Mouse (Mus musculus) left cerebral cortex, adult 9 months (tissue): Measurements from ENCODE around the gene Fam189a2.
A peak's percentile ranks its signal among the peaks of the same experiment; 100 is the strongest.

Experiments used
- DNase-seq, 2 experiments: peaks; one replicate each; pipeline ENCODE4 v3.0.0; 2022; ENCODE audit warnings: low spot score in 2 of 2

Gene Fam189a2

DNA sequence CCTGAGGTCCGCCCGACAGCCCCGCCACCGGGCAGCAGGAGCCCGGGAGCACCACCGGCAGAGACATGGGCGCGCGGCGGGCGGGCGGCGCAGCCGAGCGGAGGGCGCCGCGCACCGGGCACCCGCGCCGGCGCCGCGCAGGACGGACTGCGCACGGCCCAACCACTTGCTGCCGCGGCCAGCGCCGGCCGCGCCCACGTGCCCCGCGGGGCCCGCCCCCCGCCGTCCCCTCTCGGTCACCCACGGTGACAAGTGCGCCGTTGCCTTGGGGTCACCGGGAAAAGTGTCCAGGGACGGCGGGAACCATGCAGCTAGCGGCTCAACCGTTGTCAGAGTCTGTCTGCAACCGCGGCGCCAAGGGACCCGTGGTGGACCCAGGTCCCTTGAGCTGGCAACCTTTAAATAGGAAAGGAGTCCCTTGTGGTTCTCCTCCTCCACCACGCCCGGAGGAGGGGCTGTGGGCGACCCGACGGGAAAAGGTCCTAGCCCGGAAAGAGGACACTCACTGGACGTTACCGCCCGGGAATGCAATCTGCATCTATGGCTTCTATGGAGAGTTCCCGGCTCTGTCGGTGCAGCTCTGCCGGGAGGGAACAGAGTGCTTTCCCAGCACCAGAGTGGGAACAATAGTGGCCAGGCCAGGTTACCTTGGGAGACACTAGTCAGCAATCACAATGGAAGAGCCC, at the start of gene Fam189a2:
Gene Fam189a2 (minus strand): TSS at position 149 of the 686 bp plus-strand sequence.
- no peak for DNase-seq

DNA sequence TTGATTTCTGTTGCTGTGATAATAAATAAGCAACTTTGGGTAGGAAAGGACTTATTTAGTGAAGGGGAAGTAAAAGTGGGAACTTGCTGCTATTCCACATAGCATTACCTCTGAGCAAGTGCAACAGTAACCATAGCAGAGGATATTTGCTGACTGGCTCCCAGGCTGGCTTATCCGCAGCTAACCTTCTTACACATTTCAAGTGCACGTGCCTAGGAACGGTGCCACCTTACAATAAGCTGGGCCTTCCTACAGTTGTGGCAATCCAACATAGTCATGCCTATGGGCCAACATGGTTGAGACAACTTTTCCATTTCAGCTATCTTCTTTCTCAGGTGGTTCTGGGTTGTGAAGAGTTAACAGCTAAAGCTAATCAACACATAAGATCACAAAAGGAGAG, 46.8 kb upstream of the Fam189a2 start:
- DNase-seq: no peak

DNA sequence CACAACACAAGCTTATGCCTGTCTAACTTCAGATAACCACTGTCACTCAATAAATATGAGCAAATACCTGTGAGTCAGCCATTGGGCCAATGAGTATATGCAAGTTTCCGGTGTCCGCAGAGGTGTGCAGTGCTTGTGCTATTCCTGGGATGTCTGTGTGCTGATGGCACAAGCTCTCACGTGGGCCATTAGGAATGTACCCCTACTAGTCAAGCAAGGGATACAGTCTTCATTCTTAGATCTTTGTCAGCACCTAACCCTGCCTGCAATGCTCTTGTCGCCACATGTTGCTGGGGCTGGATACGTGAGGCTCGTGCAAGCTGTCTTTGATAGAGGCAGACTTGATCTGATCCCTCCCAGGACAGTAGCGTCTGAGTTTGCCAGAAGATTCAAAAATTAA, 45.7 kb upstream of the Fam189a2 start:
- DNase-seq: no peak

DNA sequence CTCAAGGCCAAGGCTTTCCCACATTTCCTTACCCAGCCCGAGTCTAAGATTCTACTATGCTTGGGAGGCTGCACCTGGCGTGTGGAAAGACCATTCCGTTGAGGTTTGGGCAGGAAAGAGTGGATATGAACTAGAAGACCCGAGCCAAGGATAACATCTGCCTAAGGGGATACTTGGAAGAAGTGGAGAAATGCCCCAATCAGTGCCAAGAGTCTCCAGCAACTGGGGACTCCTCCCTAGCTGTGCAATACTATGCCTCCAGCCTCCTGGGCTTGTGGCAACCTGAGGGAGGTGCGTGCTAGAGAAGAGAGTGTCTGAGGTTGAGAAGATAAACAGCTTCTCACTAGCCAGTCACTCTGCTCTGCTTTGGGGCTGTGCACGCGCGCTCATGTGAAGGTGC, 45.1 kb upstream of the Fam189a2 start:
- DNase-seq: no peak

DNA sequence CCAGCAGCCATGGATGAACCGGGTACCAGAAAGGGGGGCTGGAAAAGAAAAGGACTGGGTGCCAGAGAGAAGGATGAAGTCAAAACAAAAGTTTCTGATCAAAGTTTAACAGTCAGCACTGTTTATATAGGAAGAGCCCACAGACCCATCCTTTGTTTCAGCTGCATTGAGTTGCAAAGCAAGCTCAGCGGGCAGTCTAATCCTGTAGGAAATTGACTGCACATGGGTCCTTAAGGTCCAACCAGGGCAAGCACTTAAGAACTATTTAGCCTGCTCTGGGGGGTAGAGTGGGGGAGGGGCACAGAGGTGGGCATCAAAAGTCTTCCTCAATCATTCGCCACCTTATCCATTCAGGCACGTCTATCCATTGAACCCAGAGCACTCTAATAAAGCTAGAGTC, 42.3 kb upstream of the Fam189a2 start:
- DNase-seq: no peak

DNA sequence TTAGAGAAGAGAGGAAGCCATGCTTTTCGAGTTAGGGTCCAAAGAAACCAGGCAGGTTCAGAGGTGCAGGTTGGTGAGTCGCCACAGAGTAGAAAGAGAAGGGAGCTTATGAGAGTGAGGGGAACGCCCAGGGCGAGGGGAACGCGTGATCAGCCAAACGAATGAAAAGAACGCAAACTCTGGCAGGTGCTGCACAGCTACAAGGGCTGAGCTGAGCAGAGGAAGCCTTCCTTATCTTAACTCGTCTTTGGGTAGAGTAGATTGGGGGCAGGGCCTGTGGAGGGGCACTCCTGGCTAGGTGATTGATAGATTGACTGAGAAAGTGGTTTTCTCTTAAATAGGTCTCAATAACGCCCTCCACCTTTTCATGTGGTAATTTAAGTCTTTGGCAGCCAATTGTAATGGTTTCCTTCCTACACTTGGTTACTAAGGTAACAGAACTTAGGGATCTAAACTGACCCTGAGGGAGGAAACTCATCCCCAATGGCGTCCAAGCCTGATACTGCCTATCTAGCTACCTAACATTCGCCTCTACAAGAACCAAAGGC, 33.6 kb upstream of the Fam189a2 start:
- no peak for DNase-seq

DNA sequence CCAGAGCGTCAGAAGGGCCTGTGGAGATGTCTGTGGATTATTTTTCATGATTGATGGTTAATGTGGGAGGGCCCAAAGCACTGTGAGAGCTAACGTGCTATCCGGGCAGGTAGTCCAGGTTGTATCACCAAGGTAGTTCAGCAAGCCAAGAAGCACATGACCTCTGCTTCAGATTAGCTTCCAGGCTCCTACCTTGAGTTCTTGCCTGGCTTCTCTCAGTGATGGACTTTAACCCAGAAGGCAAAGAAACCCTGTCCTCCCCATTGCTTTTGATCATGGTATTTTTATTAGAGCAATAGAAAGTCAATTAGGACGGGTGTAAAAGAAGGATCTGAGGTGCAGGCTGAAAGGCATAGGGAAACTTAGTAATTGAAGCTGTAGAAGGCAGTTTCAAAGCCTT, 32.8 kb upstream of the Fam189a2 start:
- DNase-seq: no peak

DNA sequence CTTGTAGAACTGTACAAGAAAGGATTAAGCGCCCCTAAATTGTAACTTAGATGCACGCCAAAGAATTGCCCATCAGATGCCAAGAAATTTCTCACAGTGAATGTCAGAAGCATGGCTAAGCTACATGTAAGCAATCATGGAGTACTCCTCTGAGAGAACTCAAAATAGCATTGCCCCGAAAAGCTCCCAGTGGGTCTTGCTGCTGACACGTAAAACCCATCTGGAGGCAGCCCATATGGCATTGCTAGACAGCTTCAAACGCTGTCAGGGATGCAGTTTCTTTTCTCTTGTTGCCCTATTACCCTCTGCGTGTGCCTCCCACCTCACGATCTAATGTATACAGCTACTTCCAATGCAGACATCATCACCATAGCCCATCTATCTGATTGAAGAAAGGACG, 28.0 kb upstream of the Fam189a2 start:
- no peak for DNase-seq

DNA sequence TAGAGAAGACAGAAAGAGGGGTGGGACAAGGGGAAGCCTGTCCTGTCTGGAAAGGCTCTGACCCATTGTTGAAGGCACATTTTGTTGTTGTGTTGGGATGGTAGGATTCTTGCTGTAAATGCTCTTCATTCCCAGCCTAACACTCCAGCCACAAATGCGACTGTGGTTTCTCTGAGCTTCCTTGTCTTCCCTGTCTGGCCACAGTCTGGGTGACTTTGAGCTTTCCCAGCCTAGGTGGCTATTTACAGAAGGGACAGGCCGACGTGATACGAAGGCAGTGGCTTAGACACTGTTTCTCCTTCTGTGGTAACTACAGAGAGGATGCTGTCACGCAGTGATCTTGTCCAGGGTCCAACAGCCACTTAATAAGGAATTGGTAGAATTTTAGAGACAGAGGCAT, 27.2 kb upstream of the Fam189a2 start:
- no peak for DNase-seq

DNA sequence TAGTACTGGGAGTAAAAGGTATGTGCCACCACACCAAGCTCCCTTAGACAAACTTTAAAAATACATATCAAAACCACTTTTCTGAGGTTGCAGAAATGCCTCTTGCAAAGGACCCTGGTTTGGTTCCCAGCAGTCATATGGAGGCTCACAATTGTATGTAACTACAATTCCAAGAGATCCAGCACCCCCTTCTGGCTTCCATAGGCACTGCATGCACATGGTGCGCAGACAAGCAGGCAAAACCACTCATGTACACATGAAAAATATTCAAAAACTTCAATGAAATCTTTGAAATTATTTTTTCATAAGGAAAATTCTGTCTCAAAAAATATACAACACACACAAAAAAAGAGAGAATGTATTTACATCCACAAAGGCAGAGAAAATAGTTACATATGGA, 26.1 kb upstream of the Fam189a2 start:
- no peak for DNase-seq

DNA sequence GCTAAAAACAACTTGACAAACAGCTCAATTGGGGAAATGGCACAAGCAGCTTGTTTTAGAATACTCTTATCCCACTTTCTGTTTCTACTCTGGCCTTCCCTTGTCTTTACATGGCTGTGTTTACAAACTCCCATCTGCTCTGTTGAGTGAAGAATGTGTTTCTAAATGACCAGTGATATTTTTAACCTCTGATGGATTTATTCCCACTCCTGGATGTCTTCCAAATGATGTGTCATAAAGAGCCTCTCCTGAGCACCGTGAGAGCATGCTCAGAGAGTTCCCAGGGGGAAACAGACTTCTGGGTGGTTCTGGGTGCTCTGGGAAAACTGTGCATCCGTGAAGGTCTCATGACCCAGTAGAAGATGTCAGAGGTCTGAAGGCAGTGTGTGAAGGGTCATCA, 24.1 kb upstream of the Fam189a2 start:
- peak in 1 of 2 experiments; percentile 7 for DNase-seq

DNA sequence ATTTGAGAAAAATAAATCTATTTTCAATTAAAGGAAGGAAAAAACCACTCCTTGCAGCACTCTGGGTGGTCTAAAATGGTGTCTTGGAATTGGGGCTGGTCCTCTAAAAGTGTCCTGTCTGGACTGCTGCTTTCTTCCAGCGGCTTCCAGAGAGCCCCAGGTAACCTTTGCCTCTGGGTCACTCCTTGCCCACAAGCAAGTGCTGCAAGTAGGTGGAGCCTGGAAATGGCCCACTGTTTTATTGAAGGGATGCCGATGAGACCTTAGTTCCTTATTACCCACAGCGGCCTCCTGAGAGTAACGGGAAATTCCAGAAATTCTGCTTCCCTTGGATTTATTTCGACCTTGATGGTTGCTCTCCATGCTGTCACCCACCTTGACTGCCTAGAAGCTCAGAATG, 23.4 kb upstream of the Fam189a2 start:
- no peak for DNase-seq

DNA sequence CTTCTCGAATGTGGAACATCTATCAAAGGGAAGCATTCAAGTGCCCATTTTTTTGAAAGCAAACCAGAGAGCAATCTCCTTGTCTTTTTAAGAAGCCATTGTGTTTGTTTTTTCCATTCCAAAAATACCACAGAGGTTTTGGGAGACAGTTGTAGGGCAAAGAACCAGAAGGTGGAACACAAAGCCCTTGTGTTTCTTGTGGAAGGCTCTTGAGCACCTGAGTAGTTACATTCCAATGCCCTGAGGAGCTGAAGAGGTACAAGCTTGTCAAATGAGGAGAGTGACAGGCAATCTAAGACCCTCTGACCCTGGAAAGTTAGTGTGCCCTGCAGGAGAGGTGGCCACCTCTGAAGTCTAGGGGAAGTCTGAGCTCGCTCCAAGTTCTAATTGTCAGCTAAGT, 19.7 kb upstream of the Fam189a2 start:
- no peak for DNase-seq

DNA sequence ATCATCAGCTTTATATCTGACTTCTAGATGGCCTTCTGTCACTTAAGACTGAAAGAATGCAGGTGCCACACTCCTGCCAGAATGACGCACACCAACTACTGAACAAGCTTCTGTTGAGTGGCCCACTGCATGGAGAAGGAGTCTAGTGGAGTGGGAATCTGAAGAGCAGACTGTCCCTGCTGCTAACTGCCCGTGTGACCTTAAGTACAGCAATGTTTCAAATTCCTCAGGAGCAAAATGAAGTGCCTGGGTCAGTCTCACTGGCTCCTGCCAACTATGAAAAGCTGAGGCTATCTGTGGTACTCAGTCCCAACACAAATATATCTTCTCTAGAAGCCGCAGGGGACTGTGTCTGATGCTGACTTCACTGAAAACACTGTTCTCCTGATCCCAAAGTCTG, 18.5 kb upstream of the Fam189a2 start:
- no peak for DNase-seq

DNA sequence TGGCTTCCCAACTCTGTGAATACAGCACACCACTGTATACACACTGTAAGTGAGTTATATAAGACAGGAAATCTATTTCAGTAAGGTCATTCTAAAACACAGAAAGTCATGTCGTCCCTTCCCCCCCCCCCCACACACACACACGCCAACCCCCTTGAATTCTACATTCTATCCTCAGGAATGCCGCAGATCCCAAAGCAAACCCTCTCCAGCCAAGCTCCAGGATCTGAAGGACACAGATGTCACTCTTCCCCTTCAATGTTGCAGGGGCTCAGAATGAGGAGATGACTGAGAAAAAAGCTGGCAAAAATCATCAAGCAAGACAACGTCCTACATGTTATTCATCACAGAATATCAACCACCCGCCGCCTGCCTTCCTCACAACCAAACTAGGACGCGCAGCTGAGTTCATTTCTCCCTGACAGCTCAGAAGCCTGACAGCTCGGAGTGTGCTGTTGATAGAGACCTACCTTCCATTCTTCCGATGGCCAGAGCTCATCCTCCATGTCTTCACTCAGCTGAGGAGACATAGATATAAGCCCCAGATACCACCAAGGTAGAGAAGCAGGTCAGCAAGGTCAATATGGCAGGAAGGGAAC, 15.7 kb upstream of the Fam189a2 start:
- no peak for DNase-seq

DNA sequence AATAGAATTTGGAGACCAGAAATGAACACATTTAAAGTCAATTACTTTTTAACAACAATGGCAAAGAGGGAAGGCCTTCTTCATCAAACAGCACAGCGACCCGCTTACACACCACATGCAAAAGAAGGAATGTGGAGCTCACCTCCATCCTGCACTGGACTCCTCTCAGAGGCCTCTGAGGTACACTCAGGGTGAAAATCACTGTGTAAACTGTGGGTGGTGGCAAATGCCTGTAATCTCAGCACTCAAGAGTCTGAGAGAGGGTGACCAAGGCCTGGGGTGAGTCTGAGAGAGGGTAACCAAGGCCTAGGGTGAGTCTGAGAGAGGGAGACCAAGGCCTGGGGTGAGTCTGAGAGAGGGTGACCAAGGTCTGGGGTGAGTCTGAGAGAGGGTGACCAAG, 11.6 kb upstream of the Fam189a2 start:
- no peak for DNase-seq

DNA sequence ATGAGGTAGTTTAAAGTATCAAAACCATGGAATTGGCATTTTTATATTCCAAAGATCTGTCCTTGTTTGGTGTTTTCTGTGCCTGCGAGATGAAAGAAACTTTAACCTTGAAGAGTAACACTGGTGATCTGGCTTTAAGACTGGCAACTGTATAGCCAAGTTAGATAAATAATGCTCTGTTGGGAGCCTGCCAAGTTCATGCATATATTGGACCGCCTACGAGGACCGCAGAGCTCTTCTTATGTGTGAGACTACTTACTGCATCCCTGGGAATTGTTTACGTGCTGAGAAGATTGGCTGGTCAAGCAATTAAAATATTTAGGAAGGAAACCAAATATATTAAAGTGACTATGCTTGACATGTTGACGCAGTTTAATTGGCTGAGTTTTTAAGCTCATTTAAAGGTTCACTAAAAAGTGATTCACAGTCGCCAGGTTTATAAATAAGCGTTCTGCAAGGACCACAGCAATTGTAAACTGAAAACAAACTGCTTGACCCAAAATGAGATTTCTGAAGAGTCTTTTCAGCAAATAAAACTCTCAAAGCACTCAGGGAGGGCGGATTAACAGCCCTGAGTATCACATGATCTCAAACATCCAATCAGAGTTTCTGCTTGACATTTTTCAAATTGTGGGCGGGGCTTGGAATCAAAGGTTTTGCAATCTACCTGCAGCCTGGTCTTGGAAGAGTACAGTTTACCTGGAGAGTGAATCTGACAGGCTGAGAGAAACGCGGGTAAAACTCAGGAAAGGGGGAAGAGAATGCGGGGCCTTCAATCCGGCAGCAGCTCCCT, 8.4 kb upstream of the Fam189a2 start:
- DNase-seq: no peak

DNA sequence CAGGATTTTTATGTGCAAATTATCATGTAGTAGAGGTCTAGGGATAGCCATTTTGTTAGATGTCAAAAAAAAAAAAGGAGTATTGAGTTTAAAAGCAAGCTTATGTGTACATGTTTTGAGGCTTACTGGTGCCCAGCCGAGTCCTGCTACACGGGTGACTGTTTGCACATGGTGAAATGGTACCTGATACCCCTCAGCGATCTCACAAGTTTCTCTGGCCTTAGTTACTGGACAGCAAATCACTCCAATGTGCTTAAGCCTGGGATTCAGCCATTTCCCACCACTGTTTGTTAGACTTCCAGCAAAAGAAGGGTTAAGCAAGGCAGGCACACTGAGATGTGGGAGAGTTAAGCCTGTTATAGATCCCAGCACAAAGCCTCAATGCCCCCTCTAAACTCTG, 3.5 kb upstream of the Fam189a2 start:
- no peak for DNase-seq

DNA sequence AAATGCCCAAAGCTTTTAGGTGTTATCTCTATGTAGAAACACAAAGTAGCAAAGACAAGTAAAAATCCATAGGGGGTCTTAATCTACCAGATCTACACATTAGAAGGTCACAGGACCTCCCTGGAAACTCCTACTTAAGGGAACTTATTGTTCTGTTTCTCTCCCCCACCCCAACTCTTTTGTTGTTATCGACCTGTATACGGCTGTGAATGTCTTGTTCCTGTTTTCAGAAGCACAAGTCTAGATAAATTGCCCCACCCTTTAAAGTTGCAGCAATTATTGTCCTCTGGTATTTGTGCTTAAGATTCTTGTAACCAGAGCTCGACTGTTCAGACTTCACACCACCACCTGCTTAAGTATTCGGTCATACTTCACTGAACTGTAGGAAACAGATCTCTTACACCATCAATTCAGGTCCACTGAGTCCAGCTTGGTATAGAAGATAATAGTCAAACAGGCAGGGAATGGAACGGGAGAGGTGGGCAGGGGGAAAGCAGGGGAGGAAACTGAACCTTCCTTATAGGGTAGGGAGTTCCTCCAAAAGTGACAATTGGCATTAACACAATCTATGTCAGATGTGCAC, 1.9 kb upstream of the Fam189a2 start:
- DNase-seq: no peak

DNA sequence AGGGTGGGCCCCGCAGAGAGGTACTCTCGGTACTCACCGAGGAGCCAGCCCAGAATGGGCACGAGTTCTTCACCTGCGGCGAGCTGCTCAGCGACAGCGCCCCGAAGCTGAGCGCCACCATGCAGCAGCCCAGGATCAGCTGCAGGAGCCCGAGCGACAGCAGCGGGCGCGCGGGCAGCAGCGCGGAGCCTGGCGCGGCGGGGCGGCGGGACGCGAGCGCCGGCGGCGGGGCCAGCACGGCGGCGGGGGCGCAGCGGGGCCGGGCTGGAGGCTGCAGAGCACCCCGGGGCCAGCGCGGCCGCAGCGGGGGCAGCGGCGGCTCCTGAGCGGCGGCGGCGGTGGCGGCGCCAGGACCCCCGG, 328 bp downstream of the Fam189a2 start:
- DNase-seq: no peak

DNA sequence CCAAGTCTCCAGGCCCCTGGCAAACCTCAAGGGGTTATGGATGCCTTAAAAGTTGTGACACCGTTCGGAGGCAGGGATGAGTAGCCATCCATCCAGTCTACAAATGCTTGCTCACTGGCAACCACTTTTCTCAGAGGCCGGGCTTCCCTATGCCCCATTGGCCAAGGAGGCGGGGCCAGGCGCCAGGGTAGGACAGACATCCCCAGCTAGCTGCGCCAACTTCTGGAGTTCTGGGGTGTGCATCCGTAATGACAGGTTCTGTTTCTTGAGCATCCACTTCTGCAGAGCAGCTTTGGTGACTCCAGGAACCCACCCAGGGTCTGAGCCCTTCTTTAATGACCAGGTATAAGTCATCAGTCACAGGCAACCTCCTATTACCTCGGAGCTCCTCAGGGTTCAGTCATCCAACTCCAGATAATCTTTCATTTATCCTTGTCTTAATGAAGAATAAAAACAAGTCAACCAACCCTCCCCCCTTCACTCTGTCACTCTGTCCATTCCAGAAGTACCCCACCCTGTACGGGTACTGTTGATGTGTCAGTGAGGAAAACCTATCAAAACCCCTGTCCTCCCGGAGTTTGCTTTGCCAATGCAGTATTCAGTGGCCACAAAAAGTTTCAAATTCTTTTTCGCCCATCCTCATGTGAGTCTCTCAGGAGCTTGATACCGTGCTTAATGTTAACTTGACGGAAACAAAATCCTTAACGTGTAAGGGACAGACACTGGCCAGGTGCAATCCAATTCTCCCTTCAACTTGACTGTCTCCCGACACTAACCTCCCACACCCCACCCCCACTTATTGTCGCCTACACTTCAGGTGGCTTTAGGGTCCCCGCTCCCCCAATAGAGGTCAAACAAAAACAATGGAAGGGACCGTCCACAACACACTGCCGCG, 956 bp downstream of the Fam189a2 start:
- no peak for DNase-seq

DNA sequence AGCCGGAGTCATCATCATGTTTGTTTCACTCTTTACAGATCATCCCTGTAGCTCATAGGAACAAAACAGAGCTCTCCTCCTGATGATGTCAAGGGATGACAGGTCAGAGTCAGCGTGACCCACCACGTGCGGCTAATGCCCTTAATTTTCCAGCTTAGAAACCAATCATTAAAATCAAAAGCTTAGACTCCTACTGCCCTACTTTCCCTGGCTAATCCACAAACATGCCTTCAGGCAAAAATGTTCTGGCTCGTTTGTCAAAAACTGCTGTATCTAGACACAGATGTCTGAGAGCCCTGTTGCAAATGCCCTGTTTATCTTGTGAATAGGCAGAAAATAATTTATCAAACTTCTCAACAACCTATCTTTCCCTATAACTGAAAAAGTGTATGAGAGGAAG, 4.9 kb downstream of the Fam189a2 start:
- no peak for DNase-seq
